Mouse (Mus musculus): ENCODE results near the gene Cstad.

Gene Cstad

DNA sequence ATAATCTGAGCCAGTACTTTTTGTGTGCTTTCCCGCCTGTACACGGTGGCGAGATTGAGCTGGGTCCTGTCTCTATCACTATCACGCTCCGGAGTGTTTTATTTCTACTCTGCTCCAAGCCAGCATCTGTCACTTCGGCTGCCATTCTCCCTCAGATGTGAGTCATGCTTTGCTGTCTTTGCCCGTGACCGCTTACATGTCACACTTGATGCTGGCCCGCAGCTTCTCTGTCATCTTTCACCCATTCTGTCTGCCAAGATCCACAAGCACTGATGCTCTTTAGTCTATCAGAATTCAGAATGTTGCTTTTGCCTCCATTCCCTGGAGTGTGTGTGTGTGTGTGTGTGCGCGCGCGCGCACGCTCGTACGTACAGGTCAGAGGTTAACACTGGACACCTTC lies 33.5 kb downstream of the Cstad start:
- DNase-seq (ENCODE audit: low read depth, low spot score), result no peak

DNA sequence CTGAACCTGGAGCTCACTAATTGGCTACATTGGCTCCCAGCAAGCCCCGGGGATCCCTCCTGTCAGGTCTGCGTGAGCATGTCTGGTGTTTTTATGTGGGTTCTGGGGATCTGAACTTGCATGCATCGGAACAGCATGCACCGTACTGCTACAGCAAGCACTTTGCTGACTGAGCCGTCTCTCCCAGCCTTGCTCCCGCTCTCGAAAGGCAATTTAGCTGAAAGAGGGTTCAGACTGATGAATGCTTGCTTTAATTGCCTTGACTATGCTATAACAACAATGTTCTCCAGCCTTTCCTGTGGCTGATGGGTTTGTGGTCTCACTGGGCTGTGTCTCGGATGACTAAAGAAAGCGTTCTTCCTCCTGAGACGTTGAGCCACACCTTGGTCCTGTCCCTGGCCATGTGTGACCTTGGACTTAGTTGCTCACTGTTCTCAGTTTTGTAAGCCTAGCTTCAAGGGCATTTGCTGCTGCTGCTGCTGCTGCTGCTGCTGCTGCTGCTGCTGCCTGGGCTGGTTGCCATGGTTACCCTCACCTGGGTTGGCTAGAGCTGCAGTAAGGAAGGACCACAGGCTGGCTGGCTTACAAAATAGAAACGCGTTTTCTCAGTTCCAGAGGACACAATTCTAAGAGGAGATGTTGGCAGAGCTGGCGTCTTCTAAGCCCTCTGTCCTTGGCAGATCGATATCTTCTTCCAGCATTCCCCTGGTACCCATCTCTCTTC lies 34.4 kb downstream of the Cstad start:
- peak; percentile 72 for DNase-seq (ENCODE audit: low read depth, low spot score)

DNA sequence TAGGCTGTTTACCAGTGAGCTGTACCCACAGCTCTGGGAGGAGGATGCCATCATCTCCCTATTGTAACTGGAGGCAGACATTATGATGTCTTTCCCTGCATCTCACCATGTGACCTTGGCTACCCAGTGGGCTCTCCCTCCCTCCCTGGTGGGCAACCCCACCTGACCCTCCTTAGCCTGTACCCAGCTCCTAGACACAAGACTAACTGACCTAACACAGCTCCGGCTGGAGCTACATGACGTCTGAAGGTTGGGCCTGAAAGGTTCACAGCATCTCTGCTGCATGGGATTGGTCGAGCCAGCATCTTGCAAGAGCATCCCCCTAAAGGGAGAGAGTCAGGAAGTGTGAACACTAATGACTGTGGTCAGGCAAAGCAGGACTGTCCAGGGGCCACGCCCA lies 35.0 kb downstream of the Cstad start:
- DNase-seq (ENCODE audit: low read depth, low spot score), result no peak

DNA sequence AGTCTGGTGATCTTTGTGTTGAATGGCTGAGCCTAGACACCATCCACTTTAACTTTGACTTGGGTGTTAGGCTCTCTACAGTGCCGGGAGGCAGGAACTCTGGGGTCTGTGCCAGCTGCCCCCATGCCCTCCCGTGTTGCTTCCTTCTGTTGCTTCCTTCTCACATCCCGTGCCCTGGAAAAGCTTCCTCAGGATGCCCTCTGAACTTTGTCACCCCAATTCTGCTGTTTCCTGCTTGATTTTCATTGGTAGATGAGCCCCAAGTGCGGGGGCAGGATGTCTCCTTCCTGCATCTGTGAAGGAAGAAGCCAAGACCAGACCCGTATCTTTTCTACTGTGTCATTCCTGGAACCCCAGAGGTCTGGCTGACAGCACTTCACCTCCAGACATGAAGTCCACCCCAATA lies 41.4 kb downstream of the Cstad start:
- no peak for DNase-seq (ENCODE audit: low read depth, low spot score)

DNA sequence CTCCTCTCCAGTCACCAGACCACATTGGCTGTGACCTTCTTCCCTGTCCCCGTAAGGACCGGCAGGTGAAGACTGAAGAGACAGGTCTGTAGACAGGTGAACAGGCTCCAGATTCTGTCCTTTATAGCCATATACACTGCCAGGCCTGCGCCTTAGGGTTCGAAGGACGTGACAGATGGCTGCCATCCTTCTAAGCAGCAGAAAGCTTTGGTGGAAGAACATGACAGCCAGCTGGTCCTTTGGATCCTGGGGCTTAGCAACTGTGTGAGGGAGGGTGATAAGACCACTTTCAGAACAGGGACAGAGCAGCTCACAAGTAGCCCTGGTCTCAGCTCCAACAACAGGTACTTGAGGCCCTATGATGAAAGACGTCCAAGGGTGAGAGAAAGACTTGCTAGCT lies 43.2 kb downstream of the Cstad start:
- no peak for DNase-seq (ENCODE audit: low read depth, low spot score)

DNA sequence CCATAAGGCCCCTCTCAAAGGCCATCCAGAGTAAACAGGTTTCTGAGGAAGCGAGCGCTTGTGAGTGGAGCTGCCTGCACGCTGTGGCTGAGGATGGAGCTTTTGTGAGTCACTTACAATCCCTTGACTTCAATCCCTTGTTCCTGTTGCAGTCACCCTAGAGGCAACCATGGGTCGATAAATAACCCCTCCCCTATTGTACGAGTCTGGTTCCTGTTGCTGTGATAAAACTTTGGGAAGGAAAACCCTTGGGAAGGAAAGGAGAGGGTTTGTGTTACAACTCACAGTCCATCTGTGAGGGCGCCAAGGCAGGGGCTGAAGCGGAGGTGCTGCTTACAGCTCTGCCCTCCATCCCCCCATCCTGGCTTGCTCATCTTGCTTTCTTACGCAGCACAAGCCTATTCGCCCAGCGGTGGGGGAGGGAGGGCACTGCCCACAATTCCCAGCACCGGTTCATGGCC lies 45.2 kb downstream of the Cstad start:
- no peak for DNase-seq (ENCODE audit: low read depth, low spot score)

DNA sequence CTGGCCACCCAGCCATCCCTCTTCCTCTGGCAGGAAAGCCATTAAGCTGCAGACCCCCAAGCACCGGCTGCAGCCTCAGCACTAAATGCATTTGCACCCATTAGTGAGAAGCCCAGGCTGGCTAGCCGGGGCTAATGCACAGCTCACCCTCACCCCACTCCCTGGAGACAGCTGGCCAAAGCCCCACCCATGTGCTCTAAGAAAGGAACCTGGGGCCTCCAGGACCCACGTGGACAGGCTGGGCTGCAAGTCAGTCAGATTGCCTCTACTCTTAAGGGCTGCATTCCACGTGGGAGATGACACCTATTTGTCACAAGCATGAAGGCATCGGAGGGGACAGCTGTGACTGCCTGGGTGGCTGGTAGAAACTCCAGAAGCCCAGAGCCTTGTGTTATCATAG lies 48.0 kb downstream of the Cstad start:
- DNase-seq (ENCODE audit: low read depth, low spot score), result no peak

DNA sequence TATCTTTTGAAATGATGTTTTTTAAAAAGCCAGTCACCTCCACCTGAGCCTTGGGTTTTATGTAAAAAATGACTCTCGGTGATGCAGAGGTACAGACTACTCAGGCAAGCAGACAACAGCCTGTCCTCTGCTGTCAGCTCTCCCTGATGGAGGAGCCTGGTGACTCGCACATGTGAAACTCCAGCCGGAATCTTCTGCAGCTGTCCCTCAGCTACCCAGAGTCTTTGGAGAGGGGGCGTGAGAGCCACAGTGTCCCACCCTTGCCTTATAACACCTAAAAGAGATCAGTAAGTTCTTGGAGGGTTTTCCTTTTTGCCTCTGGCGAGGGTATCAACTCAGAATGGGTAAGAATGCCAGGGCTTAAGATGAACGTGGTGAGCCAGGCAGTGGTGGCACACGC lies 48.6 kb downstream of the Cstad start:
- peak; percentile 38 for DNase-seq (ENCODE audit: low read depth, low spot score)

DNA sequence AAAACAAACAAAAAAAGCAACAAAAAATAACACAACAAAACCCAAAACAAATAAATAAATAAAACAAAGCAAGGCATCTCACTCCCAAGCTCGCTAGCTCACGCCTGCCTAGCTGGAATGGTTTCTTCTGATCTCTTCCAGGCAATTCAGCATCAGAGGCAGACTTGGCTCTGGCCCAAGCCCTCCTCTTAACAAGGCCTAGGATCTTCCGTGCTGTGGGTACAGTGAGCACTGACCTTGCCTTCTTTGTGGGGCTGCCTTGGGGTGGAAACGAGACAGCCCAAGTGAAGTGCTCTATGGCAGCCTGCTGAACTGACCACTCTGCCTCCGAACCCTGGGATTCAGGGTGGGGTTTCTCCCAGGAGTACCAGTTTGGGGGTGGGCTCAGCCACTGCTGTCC lies 52.0 kb downstream of the Cstad start:
- DNase-seq (ENCODE audit: low read depth, low spot score), result no peak

DNA sequence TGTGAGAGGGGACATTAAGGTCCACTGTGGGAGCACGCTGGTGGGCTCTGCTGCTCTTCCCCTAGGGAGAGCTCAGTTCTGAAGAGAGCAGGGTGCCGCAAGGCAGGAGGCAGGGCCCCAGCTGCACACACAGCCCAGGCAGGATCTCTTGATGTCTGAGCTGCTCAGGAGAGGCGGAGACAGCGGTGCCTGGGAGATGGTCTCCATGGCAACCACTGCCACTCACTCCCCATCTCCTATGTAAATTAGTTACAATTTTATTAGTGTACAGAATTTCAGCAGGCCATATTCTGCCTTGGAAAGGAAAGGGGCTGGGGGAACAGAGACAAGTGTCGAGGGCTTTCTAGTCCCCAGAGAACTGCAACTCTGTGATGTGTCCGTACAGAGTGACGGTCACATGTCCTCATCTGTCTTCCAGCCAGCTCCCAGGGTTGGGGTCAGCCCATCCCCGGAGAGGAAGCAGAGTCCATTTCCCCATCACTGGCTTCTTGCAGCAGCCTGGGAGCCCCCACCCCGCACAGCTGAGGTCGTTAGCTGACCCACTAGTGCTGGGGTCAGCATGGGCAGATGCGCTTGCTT lies 52.6 kb downstream of the Cstad start:
- DNase-seq (ENCODE audit: low read depth, low spot score), result peak; percentile 69

DNA sequence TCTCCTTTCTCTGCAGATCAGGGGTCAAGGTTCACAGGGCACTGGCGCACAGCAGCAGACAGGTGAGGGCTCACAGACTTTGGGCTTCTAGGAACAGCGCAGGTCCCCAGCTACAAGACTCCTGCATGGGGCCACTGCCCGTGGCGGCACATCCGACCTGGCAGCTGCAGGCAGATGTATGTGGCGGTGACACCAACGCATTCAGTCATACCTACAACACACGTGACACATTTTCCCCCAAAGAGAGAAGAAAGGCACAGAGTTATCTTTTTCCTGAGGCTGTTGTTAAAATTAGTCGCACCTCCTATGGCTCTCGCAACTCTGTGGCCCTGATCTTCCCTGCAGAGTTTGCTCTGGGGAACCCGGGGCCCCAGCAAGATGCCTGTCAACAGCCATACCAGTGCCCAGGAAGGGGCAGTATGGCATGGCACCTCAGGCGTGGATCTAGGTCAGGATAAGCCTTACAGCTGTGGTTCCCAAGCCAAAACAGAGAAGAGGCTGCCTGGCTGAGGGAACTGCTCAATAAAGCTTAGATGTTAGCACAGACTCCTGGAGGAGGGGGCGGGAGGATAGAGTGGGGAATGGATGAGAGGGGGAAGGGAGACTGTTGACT lies 53.1 kb downstream of the Cstad start:
- no peak for DNase-seq (ENCODE audit: low read depth, low spot score)

DNA sequence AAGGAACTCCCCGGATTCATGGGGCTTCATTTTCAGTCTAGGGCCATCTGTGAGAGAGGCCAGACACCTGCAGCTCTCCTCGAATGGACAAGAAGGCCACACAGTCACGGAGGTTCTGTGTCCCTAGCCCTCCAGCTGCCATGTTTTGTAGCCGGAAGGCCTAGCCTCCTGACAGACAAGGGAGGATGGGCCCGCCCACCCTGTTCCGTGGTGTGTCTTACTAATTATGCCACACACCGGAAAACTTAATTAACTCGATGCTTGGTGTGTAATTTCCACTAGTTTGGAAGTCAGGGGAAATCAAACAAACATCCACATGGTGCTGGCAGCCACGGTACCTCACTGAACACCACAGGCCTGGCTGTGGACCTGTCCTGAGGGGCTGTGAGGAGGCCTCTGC lies 55.4 kb downstream of the Cstad start:
- DNase-seq (ENCODE audit: low read depth, low spot score), result no peak

DNA sequence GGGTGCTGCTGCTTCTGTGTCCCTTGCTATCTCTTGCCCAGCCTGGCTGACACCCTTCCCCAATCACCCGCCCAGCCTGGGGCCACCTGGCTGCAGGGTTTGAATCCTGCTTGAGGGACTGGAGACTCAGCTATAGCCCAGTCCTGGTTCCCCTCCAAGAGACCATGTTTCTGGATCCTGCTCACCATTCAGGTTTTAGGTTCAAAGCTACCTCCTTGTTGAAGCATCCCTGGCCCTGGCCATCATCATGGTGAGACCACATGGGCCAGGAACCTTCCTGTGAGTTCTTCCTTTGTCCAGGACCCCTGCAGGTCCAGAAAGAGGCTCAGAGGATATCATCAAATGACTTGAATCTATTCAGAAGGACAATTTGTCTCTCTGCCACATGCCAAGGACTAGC lies 57.0 kb downstream of the Cstad start:
- DNase-seq (ENCODE audit: low read depth, low spot score), result no peak

DNA sequence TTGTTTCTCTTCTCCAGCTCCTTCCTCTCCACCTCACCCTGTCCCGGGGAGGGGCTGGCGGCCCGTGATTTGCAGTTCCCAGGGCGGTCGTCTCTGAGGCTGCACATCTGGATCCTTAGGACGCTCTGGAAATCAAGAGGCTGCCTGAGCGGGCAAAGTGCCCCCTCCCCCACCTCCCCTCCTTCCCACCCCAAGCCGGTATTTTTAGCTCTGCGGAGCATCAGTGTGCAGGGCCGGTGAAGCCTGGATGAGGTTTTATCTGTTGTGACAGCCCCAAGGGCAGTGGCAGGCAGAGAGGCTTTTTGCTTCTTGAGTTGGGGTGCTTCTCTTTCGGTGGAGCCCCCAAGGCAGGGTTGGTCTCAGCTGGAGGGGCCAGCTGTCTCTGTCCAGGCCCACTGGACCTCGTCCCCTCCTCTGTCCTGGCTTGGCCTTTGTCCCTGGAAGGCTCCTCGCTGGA lies 57.8 kb downstream of the Cstad start:
- DNase-seq (ENCODE audit: low read depth, low spot score), result peak; percentile 44

DNA sequence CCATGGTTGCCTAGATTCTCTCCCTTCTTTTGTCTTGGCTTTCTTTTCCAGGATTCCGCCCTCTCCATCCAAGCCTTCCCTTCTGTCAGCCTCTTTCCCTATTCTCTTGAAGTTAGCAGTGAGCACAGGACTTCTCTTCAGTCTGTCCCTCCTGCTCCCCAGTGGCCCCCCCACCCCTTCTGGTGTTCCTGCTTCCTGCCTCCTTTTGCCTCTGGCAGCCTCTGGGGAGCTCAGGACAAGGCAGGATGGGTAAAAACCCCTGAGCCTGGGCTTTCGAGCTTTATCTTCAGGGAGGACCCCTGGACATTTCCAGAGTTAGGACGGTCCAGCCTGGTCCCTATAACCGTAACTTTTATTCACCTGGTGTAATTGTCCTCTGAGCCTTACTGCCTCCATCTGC lies 58.2 kb downstream of the Cstad start:
- DNase-seq (ENCODE audit: low read depth, low spot score), result no peak

DNA sequence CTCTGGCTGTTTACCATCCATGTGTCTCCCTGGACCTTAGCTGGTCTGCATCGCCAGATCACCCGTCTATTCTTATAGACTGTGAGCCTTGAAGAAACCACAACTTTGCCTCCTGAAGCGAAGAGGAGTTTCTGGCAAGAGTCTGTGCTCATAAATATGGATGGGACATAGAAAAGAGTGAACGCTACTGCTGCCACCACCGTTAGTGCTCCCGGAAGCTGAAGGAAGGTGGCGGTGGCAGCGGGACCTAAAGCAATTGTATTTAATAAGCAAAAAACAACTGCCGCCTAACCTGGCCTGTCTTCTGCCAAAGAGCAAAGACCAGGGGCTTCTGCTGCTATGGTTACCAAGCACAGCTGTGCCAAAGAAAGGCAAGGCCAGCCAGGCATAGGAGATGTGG lies 59.3 kb downstream of the Cstad start:
- no peak for DNase-seq (ENCODE audit: low read depth, low spot score)

DNA sequence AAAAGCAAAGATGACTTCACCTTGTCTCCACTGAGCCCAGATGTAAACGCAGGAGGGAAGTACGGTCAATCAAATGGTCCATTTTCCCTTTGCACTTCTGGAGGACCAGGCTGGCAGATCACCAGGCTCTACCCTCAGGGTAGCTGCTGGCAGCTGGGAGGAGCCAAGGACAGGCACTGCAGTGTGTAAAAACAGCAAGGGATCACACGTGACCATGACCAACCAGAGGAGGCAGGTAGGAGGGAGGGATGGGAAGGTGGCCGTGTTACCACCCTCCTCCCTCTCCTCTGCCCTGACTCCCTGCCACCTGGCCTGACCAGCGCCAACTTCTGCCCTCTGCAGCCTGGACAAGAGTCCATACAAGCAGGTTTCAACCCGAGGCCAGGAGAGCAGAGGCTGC lies 59.7 kb downstream of the Cstad start:
- DNase-seq (ENCODE audit: low read depth, low spot score), result no peak

DNA sequence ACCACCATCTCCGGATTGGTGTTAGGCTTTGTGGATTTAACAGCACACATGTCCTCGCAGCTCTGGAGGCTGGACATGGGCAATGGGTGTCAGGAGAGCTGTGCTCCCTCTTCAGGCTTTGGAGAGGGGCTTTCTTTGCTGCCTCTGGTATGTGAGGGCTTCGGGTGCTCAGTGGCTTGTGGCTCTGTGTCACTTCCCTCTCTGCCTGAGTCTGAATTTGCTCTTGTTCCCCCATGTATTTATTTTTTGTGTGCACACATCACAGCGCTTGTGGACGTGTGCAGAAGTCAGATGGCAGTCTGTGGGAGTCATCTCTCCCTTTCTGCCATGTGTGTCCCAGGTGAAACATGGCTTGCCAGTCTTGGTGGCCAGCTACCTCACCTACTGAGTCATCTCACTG lies 60.9 kb downstream of the Cstad start:
- DNase-seq (ENCODE audit: low read depth, low spot score), result no peak

DNA sequence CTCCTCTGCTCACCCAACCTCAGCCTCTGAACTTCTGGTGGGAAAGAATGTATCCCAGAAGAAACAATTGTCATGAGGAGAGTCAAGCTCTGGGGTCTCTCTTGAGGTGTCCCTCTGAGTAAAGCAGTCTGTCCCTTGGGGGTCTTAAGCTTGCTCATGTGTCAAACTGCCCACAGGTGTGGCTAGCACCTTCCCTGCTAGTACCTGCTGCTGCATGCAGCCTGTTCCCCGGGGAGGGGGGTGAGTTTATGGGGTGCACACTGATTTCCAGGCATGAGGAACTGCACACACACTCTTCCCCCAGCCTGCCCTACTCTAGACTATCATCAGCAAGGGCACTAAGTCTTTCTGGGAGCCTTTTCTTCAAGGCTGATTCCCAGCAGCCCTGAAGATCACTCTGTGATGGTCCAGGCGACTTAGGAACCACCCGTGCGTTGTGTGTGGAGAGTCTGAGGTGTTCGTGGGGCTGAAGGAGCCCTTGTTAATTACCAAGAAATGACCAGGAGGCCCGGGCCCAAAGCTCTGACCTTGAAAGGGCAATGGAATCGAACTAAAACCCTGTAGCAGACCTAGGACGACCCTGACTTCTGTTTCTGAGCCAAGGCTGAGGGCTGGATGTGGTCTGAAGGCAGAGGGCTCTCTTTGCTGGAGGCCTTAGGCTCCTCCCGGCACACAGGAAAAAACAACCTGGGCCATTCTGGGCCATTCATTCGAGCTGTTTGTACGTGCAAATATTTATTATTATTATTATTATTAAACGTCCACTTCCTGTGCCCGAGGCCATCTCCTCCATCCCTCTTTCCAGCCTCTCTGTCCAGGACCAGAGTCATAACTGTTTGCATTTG lies 62.1 kb downstream of the Cstad start:
- no peak for DNase-seq (ENCODE audit: low read depth, low spot score)

DNA sequence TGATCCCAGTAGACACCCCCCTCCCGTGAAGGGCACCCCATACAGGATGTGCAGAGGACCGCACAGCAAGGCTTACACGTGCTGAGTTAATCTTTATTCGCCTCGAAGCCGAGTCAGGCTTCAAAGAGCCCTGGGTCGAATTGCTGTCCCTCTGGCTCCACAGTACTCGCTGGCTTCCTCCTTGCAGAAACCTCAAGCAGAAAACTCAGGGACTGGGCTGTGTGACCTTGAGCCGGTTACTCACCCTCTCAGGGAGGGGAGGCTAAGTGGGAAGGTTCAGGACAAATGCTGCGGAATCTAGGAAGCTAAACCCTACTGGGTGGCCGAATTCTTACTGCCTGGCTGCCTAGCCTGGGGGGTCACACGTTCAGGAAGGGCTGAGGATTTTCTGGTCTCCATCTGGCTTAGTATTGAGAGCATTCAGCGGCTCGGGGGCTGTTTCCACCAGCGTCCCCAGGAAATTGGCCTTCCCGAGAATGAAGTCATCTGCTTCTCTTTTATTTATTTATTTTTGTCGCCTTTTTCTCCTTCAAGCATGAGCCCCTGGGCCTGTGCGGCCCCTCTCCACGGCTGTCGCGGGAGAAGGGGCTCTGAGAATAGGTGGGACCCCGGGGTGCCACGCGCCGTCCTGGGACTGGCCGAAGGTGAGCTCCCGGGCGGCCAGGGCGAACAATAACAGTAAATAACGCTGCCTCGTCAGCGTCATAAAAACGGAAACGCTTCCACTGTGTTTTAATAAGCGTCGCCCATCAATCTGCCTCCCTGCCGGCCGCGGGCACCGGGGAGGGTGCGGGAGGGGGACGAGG lies 63.0 kb downstream of the Cstad start:
- peak; percentile 76 for DNase-seq (ENCODE audit: low read depth, low spot score)

DNA sequence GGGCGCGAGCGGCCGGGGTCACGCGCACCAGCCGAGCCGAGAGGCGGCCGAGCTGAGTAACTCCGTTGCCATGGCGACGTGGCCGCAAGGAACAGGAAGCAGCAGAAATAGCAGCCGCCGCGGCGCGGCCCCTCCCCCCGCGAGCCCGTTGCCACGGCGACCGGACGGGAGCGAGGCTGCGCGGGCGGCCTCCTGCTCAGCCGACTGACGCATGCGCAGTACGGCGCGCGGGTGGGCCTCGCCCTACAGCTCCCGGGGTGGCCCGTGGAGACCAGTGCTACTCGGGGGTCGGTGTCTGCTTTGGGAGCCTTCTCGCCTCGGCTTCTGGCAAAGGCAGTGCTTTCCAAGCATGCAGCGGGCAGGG lies 63.6 kb downstream of the Cstad start:
- peak; percentile 97 for DNase-seq (ENCODE audit: low read depth, low spot score)

All from R1 (cell line).